Mouse (Mus musculus): ENCODE measurements around the gene Palld. TPM values are rescaled to one million over a fixed set of nuclear protein-coding genes. Genes with fewer than 3 reads are reported as not detected.

The Palld gene
- polyA plus RNA-seq, 1 experiment, result 58.2 TPM

GRCm38 (mm10) chr8:61611741-61612140, 290.7 kb downstream of the Palld start:
- 40% methylated on average over 6 of the region's 6 CpGs for WGBS
- H3K4me3 ChIP-seq (ENCODE audit: low read depth, low read length), result no peak overlapping the region
- peaks cover 4% of the 10 kb centered on the region; the same call in 1 of the 2 replicates for H3K4me1 ChIP-seq (ENCODE audit: control insufficient read depth, insufficient read depth, insufficient read length, low read length)
- no peaks in the 10 kb centered on the region for H3K36me3 ChIP-seq (ENCODE audit: control insufficient read depth, insufficient read depth, low read length)
- H3K27ac ChIP-seq (ENCODE audit: insufficient read depth, low read depth, low read length), result peak overlapping the region; percentile 78
- H3K27me3 ChIP-seq (ENCODE audit: control insufficient read depth, insufficient read depth, low read length), result no peaks in the 10 kb centered on the region
- TF ChIP-seq POLR2A (IDR thresholded peaks at IDR 0.05; ENCODE audit: low read depth, low read length) (no peak), CTCF (IDR thresholded peaks at IDR 0.05; ENCODE audit: extremely low read depth, insufficient read length, insufficient replicate concordance, low read depth, low read length) (no peak)

GRCm38 (mm10) chr8:61611077-61611476, 291.4 kb downstream of the Palld start:
- WGBS, result 87% methylated on average over 7 of the region's 7 CpGs
- Histone ChIP-seq H3K4me3 (ENCODE audit: low read depth, low read length) (no peak overlapping the region), H3K4me1 (ENCODE audit: control insufficient read depth, insufficient read depth, insufficient read length, low read length) (peaks cover 6% of the 10 kb centered on the region; the same call in 1 of the 2 replicates), H3K27me3 (ENCODE audit: control insufficient read depth, insufficient read depth, low read length) (no peaks in the 10 kb centered on the region), H3K27ac (ENCODE audit: insufficient read depth, low read depth, low read length) (peak overlapping the region; percentile 76), H3K36me3 (ENCODE audit: control insufficient read depth, insufficient read depth, low read length) (no peaks in the 10 kb centered on the region)
- TF ChIP-seq CTCF (IDR thresholded peaks at IDR 0.05; ENCODE audit: extremely low read depth, insufficient read length, insufficient replicate concordance, low read depth, low read length), result no peak
- no peak for TF ChIP-seq POLR2A (IDR thresholded peaks at IDR 0.05; ENCODE audit: low read depth, low read length)

GRCm38 (mm10) chr8:61610546-61610945, 291.9 kb downstream of the Palld start:
- TF ChIP-seq POLR2A (IDR thresholded peaks at IDR 0.05; ENCODE audit: low read depth, low read length) (no peak), CTCF (IDR thresholded peaks at IDR 0.05; ENCODE audit: extremely low read depth, insufficient read length, insufficient replicate concordance, low read depth, low read length) (no peak)
- Histone ChIP-seq H3K4me1 (ENCODE audit: control insufficient read depth, insufficient read depth, insufficient read length, low read length) (peaks cover 6% of the 10 kb centered on the region; the same call in 1 of the 2 replicates), H3K27ac (ENCODE audit: insufficient read depth, low read depth, low read length) (no peak overlapping the region), H3K36me3 (ENCODE audit: control insufficient read depth, insufficient read depth, low read length) (no peaks in the 10 kb centered on the region), H3K4me3 (ENCODE audit: low read depth, low read length) (no peak overlapping the region), H3K27me3 (ENCODE audit: control insufficient read depth, insufficient read depth, low read length) (no peaks in the 10 kb centered on the region)
- 79% methylated on average over 5 of the region's 5 CpGs for WGBS

GRCm38 (mm10) chr8:61607463-61607813, 295.1 kb downstream of the Palld start:
- WGBS, result 74% methylated on average over 6 of the region's 6 CpGs
- no peak overlapping the region for H3K4me3 ChIP-seq (ENCODE audit: low read depth, low read length)
- TF ChIP-seq CTCF (IDR thresholded peaks at IDR 0.05; ENCODE audit: extremely low read depth, insufficient read length, insufficient replicate concordance, low read depth, low read length) (no peak), POLR2A (IDR thresholded peaks at IDR 0.05; ENCODE audit: low read depth, low read length) (no peak)
- no peaks in the 10 kb centered on the region for H3K36me3 ChIP-seq (ENCODE audit: control insufficient read depth, insufficient read depth, low read length)
- peak overlapping the region; percentile 44 for H3K27ac ChIP-seq (ENCODE audit: insufficient read depth, low read depth, low read length)
- no peaks in the 10 kb centered on the region for H3K27me3 ChIP-seq (ENCODE audit: control insufficient read depth, insufficient read depth, low read length)
- peaks cover 6% of the 10 kb centered on the region; the same call in 1 of the 2 replicates for H3K4me1 ChIP-seq (ENCODE audit: control insufficient read depth, insufficient read depth, insufficient read length, low read length)

GRCm38 (mm10) chr8:61606795-61607462, 295.6 kb downstream of the Palld start:
- peaks cover 6% of the 10 kb centered on the region; the same call in 1 of the 2 replicates for H3K4me1 ChIP-seq (ENCODE audit: control insufficient read depth, insufficient read depth, insufficient read length, low read length)
- H3K4me3 ChIP-seq (ENCODE audit: low read depth, low read length), result peak overlapping the region; percentile 19; the same call in 1 of the 2 replicates
- H3K36me3 ChIP-seq (ENCODE audit: control insufficient read depth, insufficient read depth, low read length), result no peaks in the 10 kb centered on the region
- WGBS, result 12% methylated on average over 8 of the region's 8 CpGs
- no peak for TF ChIP-seq POLR2A (IDR thresholded peaks at IDR 0.05; ENCODE audit: low read depth, low read length)
- TF ChIP-seq CTCF (IDR thresholded peaks at IDR 0.05; ENCODE audit: extremely low read depth, insufficient read length, insufficient replicate concordance, low read depth, low read length), result no peak
- H3K27ac ChIP-seq (ENCODE audit: insufficient read depth, low read depth, low read length), result peak overlapping the region; percentile 75
- H3K27me3 ChIP-seq (ENCODE audit: control insufficient read depth, insufficient read depth, low read length), result no peaks in the 10 kb centered on the region

GRCm38 (mm10) chr8:61604871-61605270, 297.6 kb downstream of the Palld start:
- WGBS, result 92% methylated on average over 2 of the region's 2 CpGs

GRCm38 (mm10) chr8:61596889-61597288, 305.6 kb downstream of the Palld start:
- H3K27me3 ChIP-seq (ENCODE audit: control insufficient read depth, insufficient read depth, low read length), result no peaks in the 10 kb centered on the region
- no peak overlapping the region for H3K27ac ChIP-seq (ENCODE audit: insufficient read depth, low read depth, low read length)
- H3K4me1 ChIP-seq (ENCODE audit: control insufficient read depth, insufficient read depth, insufficient read length, low read length), result peaks cover 6% of the 10 kb centered on the region; the same call in 1 of the 2 replicates
- TF ChIP-seq POLR2A (IDR thresholded peaks at IDR 0.05; ENCODE audit: low read depth, low read length) (no peak), CTCF (IDR thresholded peaks at IDR 0.05; ENCODE audit: extremely low read depth, insufficient read length, insufficient replicate concordance, low read depth, low read length) (no peak)
- no peak overlapping the region for H3K4me3 ChIP-seq (ENCODE audit: low read depth, low read length)
- H3K36me3 ChIP-seq (ENCODE audit: control insufficient read depth, insufficient read depth, low read length), result no peaks in the 10 kb centered on the region
- WGBS, result 79% methylated on average over 3 of the region's 3 CpGs

More at GRCm38 (mm10) chr8:61604871-61605270, 297.6 kb downstream of the Palld start:
- Histone ChIP-seq H3K27ac (ENCODE audit: insufficient read depth, low read depth, low read length) (no peak overlapping the region), H3K27me3 (ENCODE audit: control insufficient read depth, insufficient read depth, low read length) (no peaks in the 10 kb centered on the region), H3K4me3 (ENCODE audit: low read depth, low read length) (no peak overlapping the region), H3K4me1 (ENCODE audit: control insufficient read depth, insufficient read depth, insufficient read length, low read length) (peaks cover 6% of the 10 kb centered on the region; the same call in 1 of the 2 replicates), H3K36me3 (ENCODE audit: control insufficient read depth, insufficient read depth, low read length) (no peaks in the 10 kb centered on the region)
- TF ChIP-seq CTCF (IDR thresholded peaks at IDR 0.05; ENCODE audit: extremely low read depth, insufficient read length, insufficient replicate concordance, low read depth, low read length) (no peak), POLR2A (IDR thresholded peaks at IDR 0.05; ENCODE audit: low read depth, low read length) (no peak)

All from small intestine, adult 2 months (tissue).